Mouse (Mus musculus): ENCODE measurements at regions not wholly inside any gene's neighbourhood (a gene's known extent, or its start where the extent isn't known, plus 50 kb on each side); places are given as distances from the start of the nearest gene placed in this dataset.

DNA sequence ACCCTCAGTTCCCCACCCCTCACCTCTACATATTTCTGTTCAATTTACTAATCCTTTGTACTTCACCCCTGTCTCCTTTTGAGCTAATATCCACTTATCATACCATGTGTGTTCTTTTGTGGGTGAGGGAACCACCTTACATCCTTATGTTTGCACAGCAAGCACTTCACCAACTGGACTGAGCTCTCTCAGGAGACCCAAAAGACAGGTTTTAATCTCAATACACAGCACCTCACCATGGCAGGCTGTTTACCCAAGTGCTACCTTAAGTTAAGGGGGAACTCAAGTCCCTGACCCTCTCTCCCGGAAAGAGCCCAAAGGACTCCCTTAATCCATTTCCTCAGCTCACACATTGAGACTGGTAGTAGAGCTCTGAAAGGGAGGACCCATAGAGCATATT, 62.3 kb upstream of the Agr3 start:
- Histone ChIP-seq H3K36me3 (ENCODE audit: control insufficient read depth, insufficient read depth) (no peaks in the 10 kb centered on the region), H3K27me3 (replicated peaks; ENCODE audit: control insufficient read depth, insufficient read depth, low read length) (no peaks in the 10 kb centered on the region), H3K27ac (ENCODE audit: low read length) (no peak overlapping the region), H3K4me3 (replicated peaks; ENCODE audit: low read length) (no peak overlapping the region), H3K4me2 (ENCODE audit: low read length) (no peak overlapping the region), H3K4me1 (replicated peaks; ENCODE audit: control insufficient read depth, insufficient read depth, low read length) (no peaks in the 10 kb centered on the region), H3K9ac (replicated peaks; ENCODE audit: low read depth, low read length) (no peak overlapping the region), H3K9me3 (ENCODE audit: control insufficient read depth, low read length) (no peaks in the 10 kb centered on the region)
- ATAC-seq: no peak
- WGBS: 97% methylated on average over 1 of the region's 1 CpGs

GRCm38 (mm10) chr12:35853159-35853558, 72.3 kb upstream of the Agr3 start:
- Histone ChIP-seq H3K36me3 (ENCODE audit: control insufficient read depth, insufficient read depth) (no peaks in the 10 kb centered on the region), H3K4me3 (replicated peaks; ENCODE audit: low read length) (no peak overlapping the region), H3K4me1 (replicated peaks; ENCODE audit: control insufficient read depth, insufficient read depth, low read length) (peaks cover 2% of the 10 kb centered on the region; the same call in 1 of the 2 replicates), H3K9ac (replicated peaks; ENCODE audit: low read depth, low read length) (no peak overlapping the region), H3K4me2 (ENCODE audit: low read length) (no peak overlapping the region), H3K27me3 (replicated peaks; ENCODE audit: control insufficient read depth, insufficient read depth, low read length) (no peaks in the 10 kb centered on the region), H3K9me3 (ENCODE audit: control insufficient read depth, low read length) (no peaks in the 10 kb centered on the region), H3K27ac (ENCODE audit: low read length) (no peak overlapping the region)
- ATAC-seq: peak; percentile 96
- WGBS: 70% methylated on average over 4 of the region's 4 CpGs

- WGBS: 38% methylated on average over 5 of the region's 5 CpGs
- peak; percentile 85 for ATAC-seq
- Histone ChIP-seq H3K9me3 (ENCODE audit: control insufficient read depth, low read length) (no peaks in the 10 kb centered on the region), H3K27me3 (replicated peaks; ENCODE audit: control insufficient read depth, insufficient read depth, low read length) (no peaks in the 10 kb centered on the region), H3K27ac (ENCODE audit: low read length) (no peak overlapping the region), H3K9ac (replicated peaks; ENCODE audit: low read depth, low read length) (no peak overlapping the region), H3K4me3 (replicated peaks; ENCODE audit: low read length) (no peak overlapping the region), H3K4me1 (replicated peaks; ENCODE audit: control insufficient read depth, insufficient read depth, low read length) (0 out of 2 replicates have a peak, but pooled peaks cover 2% of the 10 kb centered on the region), H3K4me2 (ENCODE audit: low read length) (no peak overlapping the region), H3K36me3 (ENCODE audit: control insufficient read depth, insufficient read depth) (no peaks in the 10 kb centered on the region)
Measured at GRCm38 (mm10) chr12:35846905-35847610, 78.4 kb upstream of the Agr3 start.

- no peaks in the 10 kb centered on the region for H3K9me3 ChIP-seq (ENCODE audit: control insufficient read depth, low read length)
- no peak overlapping the region for H3K4me2 ChIP-seq (ENCODE audit: low read length)
- no peaks in the 10 kb centered on the region for H3K36me3 ChIP-seq (ENCODE audit: control insufficient read depth, insufficient read depth)
- no peaks in the 10 kb centered on the region for H3K4me1 ChIP-seq (replicated peaks; ENCODE audit: control insufficient read depth, insufficient read depth, low read length)
- H3K4me3 ChIP-seq (replicated peaks; ENCODE audit: low read length): no peak overlapping the region
- H3K27ac ChIP-seq (ENCODE audit: low read length): no peak overlapping the region
- no peak for ATAC-seq
- no peak overlapping the region for H3K9ac ChIP-seq (replicated peaks; ENCODE audit: low read depth, low read length)
- no peaks in the 10 kb centered on the region for H3K27me3 ChIP-seq (replicated peaks; ENCODE audit: control insufficient read depth, insufficient read depth, low read length)
Measured at GRCm38 (mm10) chr12:35836946-35837345, 88.5 kb upstream of the Agr3 start.

DNA sequence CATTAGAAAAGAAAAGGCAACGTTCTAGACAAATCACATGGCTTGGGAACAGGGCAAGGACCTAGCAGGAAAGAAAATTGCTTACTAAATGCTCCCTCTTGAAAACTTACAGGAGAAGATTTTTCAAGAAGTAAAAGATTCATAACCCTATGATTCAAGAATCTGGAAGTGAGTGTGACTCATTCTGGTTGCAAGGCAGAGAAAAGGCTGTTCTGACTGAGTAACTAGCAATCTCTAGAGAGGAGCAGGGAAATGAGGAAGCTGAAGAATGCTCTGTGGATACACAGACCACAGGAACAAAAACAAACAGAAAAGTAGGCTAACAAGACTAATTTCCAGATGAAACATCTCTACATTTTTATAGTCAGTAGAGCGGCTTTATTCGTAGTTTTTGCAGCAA, 92.1 kb upstream of the Agr3 start:
- 80% methylated on average over 3 of the region's 3 CpGs for WGBS
- no peak overlapping the region for H3K4me3 ChIP-seq (replicated peaks; ENCODE audit: low read length)
- no peak for ATAC-seq

GRCm38 (mm10) chr12:35831922-35832512, 93.4 kb upstream of the Agr3 start:
- H3K9ac ChIP-seq (replicated peaks; ENCODE audit: low read depth, low read length): no peak overlapping the region
- no peak overlapping the region for H3K4me3 ChIP-seq (replicated peaks; ENCODE audit: low read length)
- H3K27me3 ChIP-seq (replicated peaks; ENCODE audit: control insufficient read depth, insufficient read depth, low read length): no peaks in the 10 kb centered on the region
- no peaks in the 10 kb centered on the region for H3K36me3 ChIP-seq (ENCODE audit: control insufficient read depth, insufficient read depth)
- H3K4me2 ChIP-seq (ENCODE audit: low read length): no peak overlapping the region
- ATAC-seq: no peak
- H3K27ac ChIP-seq (ENCODE audit: low read length): no peak overlapping the region
- H3K9me3 ChIP-seq (ENCODE audit: control insufficient read depth, low read length): no peaks in the 10 kb centered on the region
- no peaks in the 10 kb centered on the region for H3K4me1 ChIP-seq (replicated peaks; ENCODE audit: control insufficient read depth, insufficient read depth, low read length)
- WGBS: 73% methylated on average over 2 of the region's 2 CpGs

More for the DNA sequence above, 92.1 kb upstream of the Agr3 start:
- Histone ChIP-seq H3K36me3 (ENCODE audit: control insufficient read depth, insufficient read depth) (no peaks in the 10 kb centered on the region), H3K4me2 (ENCODE audit: low read length) (no peak overlapping the region), H3K27me3 (replicated peaks; ENCODE audit: control insufficient read depth, insufficient read depth, low read length) (no peaks in the 10 kb centered on the region), H3K9ac (replicated peaks; ENCODE audit: low read depth, low read length) (no peak overlapping the region), H3K27ac (ENCODE audit: low read length) (no peak overlapping the region), H3K4me1 (replicated peaks; ENCODE audit: control insufficient read depth, insufficient read depth, low read length) (no peaks in the 10 kb centered on the region), H3K9me3 (ENCODE audit: control insufficient read depth, low read length) (no peaks in the 10 kb centered on the region)

- Histone ChIP-seq H3K27ac (ENCODE audit: low read length) (no peak overlapping the region), H3K36me3 (ENCODE audit: control insufficient read depth, insufficient read depth) (no peaks in the 10 kb centered on the region), H3K4me1 (replicated peaks; ENCODE audit: control insufficient read depth, insufficient read depth, low read length) (no peaks in the 10 kb centered on the region), H3K4me3 (replicated peaks; ENCODE audit: low read length) (no peak overlapping the region), H3K27me3 (replicated peaks; ENCODE audit: control insufficient read depth, insufficient read depth, low read length) (no peaks in the 10 kb centered on the region), H3K4me2 (ENCODE audit: low read length) (no peak overlapping the region), H3K9ac (replicated peaks; ENCODE audit: low read depth, low read length) (no peak overlapping the region), H3K9me3 (ENCODE audit: control insufficient read depth, low read length) (no peaks in the 10 kb centered on the region)
- ATAC-seq: peak; percentile 49; the same call in 1 of the 2 replicates
- WGBS: 11% methylated on average over 5 of the region's 5 CpGs
Measured at GRCm38 (mm10) chr12:35831268-35831667, 94.2 kb upstream of the Agr3 start.

GRCm38 (mm10) chr12:35827797-35828196, 97.6 kb upstream of the Agr3 start:
- Histone ChIP-seq H3K9ac (replicated peaks; ENCODE audit: low read depth, low read length) (no peak overlapping the region), H3K4me1 (replicated peaks; ENCODE audit: control insufficient read depth, insufficient read depth, low read length) (no peaks in the 10 kb centered on the region), H3K27me3 (replicated peaks; ENCODE audit: control insufficient read depth, insufficient read depth, low read length) (no peaks in the 10 kb centered on the region), H3K36me3 (ENCODE audit: control insufficient read depth, insufficient read depth) (no peaks in the 10 kb centered on the region), H3K4me3 (replicated peaks; ENCODE audit: low read length) (no peak overlapping the region), H3K4me2 (ENCODE audit: low read length) (no peak overlapping the region), H3K9me3 (ENCODE audit: control insufficient read depth, low read length) (no peaks in the 10 kb centered on the region), H3K27ac (ENCODE audit: low read length) (no peak overlapping the region)
- no peak for ATAC-seq
- 75% methylated on average over 2 of the region's 2 CpGs for WGBS

DNA sequence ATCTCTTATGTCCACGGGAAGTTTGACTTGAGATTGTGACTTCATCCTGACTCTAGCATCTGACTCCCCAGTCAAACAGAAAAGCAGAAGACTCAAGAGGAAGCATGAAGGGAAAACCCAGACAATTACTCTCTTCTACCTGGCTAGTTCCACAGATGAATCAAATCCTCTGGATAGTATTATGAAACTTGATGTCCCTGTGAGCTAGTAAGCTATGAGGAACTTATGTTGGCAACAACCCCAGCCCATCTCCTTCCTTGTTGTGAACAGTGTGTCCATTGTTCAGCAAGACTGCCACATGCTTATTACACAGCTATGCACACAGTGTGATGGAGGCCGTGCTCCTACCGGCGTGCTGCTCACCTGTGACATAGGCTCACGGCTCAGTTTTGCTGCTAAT, 98.4 kb upstream of the Agr3 start:
- Histone ChIP-seq H3K27me3 (replicated peaks; ENCODE audit: control insufficient read depth, insufficient read depth, low read length) (no peaks in the 10 kb centered on the region), H3K4me2 (ENCODE audit: low read length) (no peak overlapping the region), H3K9me3 (ENCODE audit: control insufficient read depth, low read length) (0 out of 2 replicates have a peak, but pooled peaks cover 1% of the 10 kb centered on the region), H3K36me3 (ENCODE audit: control insufficient read depth, insufficient read depth) (no peaks in the 10 kb centered on the region), H3K9ac (replicated peaks; ENCODE audit: low read depth, low read length) (no peak overlapping the region), H3K27ac (ENCODE audit: low read length) (no peak overlapping the region), H3K4me3 (replicated peaks; ENCODE audit: low read length) (no peak overlapping the region), H3K4me1 (replicated peaks; ENCODE audit: control insufficient read depth, insufficient read depth, low read length) (no peaks in the 10 kb centered on the region)
- no peak for ATAC-seq
- 91% methylated on average over 5 of the region's 5 CpGs for WGBS
